Mouse (Mus musculus): Measurements from ENCODE around the gene Rab40c. TPM values are rescaled to one million over a fixed set of nuclear protein-coding genes. Genes with fewer than 3 reads are reported as not detected.
A peak's percentile ranks its signal among the peaks of the same experiment; 100 is the strongest.

Gene Rab40c
- polyA plus RNA-seq, 1 experiment from 2014 or later, result 15.0 TPM

- peak overlapping the region; percentile 33; the same call in 1 of the 2 replicates for H3K9ac ChIP-seq (ENCODE audit: low read length)
- H3K27ac ChIP-seq (ENCODE audit: low read depth, low read length), result peak overlapping the region; percentile 72
- no peak for ATAC-seq (ENCODE audit: low FRiP score)
- no peaks in the 10 kb centered on the region for H3K36me3 ChIP-seq (ENCODE audit: control insufficient read depth, insufficient read depth, low read length)
- peak; percentile 94 for DNase-seq (ENCODE audit: low spot score, missing footprints)
- H3K4me2 ChIP-seq, result 0 out of 2 replicates have a peak overlapping the region, but pooled peaks have one; percentile 16
- H3K4me1 ChIP-seq (ENCODE audit: control insufficient read depth, insufficient read depth, low read length), result peaks cover 37% of the 10 kb centered on the region
- H3K9me3 ChIP-seq (ENCODE audit: control insufficient read depth, low read length), result no peaks in the 10 kb centered on the region
- H3K27me3 ChIP-seq (ENCODE audit: control insufficient read depth, insufficient read depth, low read length), result no peaks in the 10 kb centered on the region
- WGBS, result 4% methylated on average over 5 of the region's 5 CpGs
- no peak overlapping the region for H3K4me3 ChIP-seq (ENCODE audit: low read depth, low read length)
Measured at GRCm38 (mm10) chr17:25880913-25881641, 38.5 kb downstream of the Rab40c start.

GRCm38 (mm10) chr17:25880196-25880910, 39.2 kb downstream of the Rab40c start, which contains the start of gene Wfikkn1:
Gene Wfikkn1 (minus strand): TSS chr17:25880858.
- WGBS, result 20% methylated on average over 5 of the region's 5 CpGs
- Histone ChIP-seq H3K9ac (ENCODE audit: low read length) (peak within 1 kb of the TSS; percentile 33), H3K4me1 (ENCODE audit: control insufficient read depth, insufficient read depth, low read length) (peaks cover 40% of the 10 kb centered on the region), H3K27ac (ENCODE audit: low read depth, low read length) (peak within 1 kb of the TSS; percentile 72), H3K27me3 (ENCODE audit: control insufficient read depth, insufficient read depth, low read length) (no peaks in the 10 kb centered on the region), H3K4me2 (0 out of 2 replicates have a peak within 1 kb of the TSS, but pooled peaks have one; percentile 16), H3K36me3 (ENCODE audit: control insufficient read depth, insufficient read depth, low read length) (no peaks in the 10 kb centered on the region), H3K9me3 (ENCODE audit: control insufficient read depth, low read length) (no peaks in the 10 kb centered on the region), H3K4me3 (ENCODE audit: low read depth, low read length) (no peak within 1 kb of the TSS)
- peak; percentile 88 for DNase-seq (ENCODE audit: low spot score, missing footprints)
- ATAC-seq (ENCODE audit: low FRiP score), result no peak

GRCm38 (mm10) chr17:25879750-25880149, 39.8 kb downstream of the Rab40c start:
- Histone ChIP-seq H3K4me2 (no peak overlapping the region), H3K36me3 (ENCODE audit: control insufficient read depth, insufficient read depth, low read length) (no peaks in the 10 kb centered on the region), H3K4me1 (ENCODE audit: control insufficient read depth, insufficient read depth, low read length) (peaks cover 40% of the 10 kb centered on the region), H3K4me3 (ENCODE audit: low read depth, low read length) (no peak overlapping the region), H3K27me3 (ENCODE audit: control insufficient read depth, insufficient read depth, low read length) (no peaks in the 10 kb centered on the region), H3K27ac (ENCODE audit: low read depth, low read length) (0 out of 2 replicates have a peak overlapping the region, but pooled peaks have one; percentile 44), H3K9me3 (ENCODE audit: control insufficient read depth, low read length) (no peaks in the 10 kb centered on the region), H3K9ac (ENCODE audit: low read length) (peak overlapping the region; percentile 16; the same call in 1 of the 2 replicates)
- ATAC-seq (ENCODE audit: low FRiP score), result no peak
- 62% methylated on average over 8 of the region's 8 CpGs for WGBS
- DNase-seq (ENCODE audit: low spot score, missing footprints), result peak; percentile 83

DNA sequence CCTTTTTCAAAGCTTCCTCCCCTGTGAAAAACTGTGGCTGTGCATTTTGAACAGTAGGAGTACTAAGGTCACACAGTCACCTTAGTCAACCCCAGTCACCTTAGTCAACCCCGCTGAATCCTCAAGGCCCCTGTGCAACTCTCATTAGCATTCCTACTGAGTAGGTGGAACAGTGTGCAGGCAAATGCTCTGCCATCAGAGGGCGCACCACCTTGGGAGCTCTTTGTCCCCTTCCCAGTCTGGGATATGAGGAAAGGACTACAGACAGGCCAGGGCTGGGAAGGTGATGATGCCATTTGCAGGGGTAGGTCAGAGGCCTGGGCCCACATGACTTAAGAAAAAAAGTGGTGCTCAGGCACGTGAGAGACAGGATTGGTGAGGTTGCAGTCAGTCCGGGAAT, 40.3 kb downstream of the Rab40c start:
- Histone ChIP-seq H3K9me3 (ENCODE audit: control insufficient read depth, low read length) (no peaks in the 10 kb centered on the region), H3K27me3 (ENCODE audit: control insufficient read depth, insufficient read depth, low read length) (no peaks in the 10 kb centered on the region), H3K27ac (ENCODE audit: low read depth, low read length) (no peak overlapping the region), H3K4me1 (ENCODE audit: control insufficient read depth, insufficient read depth, low read length) (peaks cover 41% of the 10 kb centered on the region), H3K9ac (ENCODE audit: low read length) (no peak overlapping the region), H3K36me3 (ENCODE audit: control insufficient read depth, insufficient read depth, low read length) (no peaks in the 10 kb centered on the region), H3K4me3 (ENCODE audit: low read depth, low read length) (no peak overlapping the region), H3K4me2 (no peak overlapping the region)
- peak; percentile 92 for DNase-seq (ENCODE audit: low spot score, missing footprints)
- WGBS, result 28% methylated on average over 4 of the region's 4 CpGs
- no peak for ATAC-seq (ENCODE audit: low FRiP score)

GRCm38 (mm10) chr17:25878611-25879180, 40.8 kb downstream of the Rab40c start:
- Histone ChIP-seq H3K4me1 (ENCODE audit: control insufficient read depth, insufficient read depth, low read length) (peaks cover 45% of the 10 kb centered on the region), H3K36me3 (ENCODE audit: control insufficient read depth, insufficient read depth, low read length) (no peaks in the 10 kb centered on the region), H3K27me3 (ENCODE audit: control insufficient read depth, insufficient read depth, low read length) (no peaks in the 10 kb centered on the region), H3K27ac (ENCODE audit: low read depth, low read length) (no peak overlapping the region), H3K4me3 (ENCODE audit: low read depth, low read length) (no peak overlapping the region), H3K9me3 (ENCODE audit: control insufficient read depth, low read length) (no peaks in the 10 kb centered on the region), H3K9ac (ENCODE audit: low read length) (no peak overlapping the region), H3K4me2 (no peak overlapping the region)
- WGBS, result 82% methylated on average over 19 of the region's 19 CpGs
- peak; percentile 78 for DNase-seq (ENCODE audit: low spot score, missing footprints)
- ATAC-seq (ENCODE audit: low FRiP score), result no peak

GRCm38 (mm10) chr17:25877741-25878610, 41.6 kb downstream of the Rab40c start:
- H3K9ac ChIP-seq (ENCODE audit: low read length), result no peak overlapping the region
- H3K4me3 ChIP-seq (ENCODE audit: low read depth, low read length), result no peak overlapping the region
- H3K27me3 ChIP-seq (ENCODE audit: control insufficient read depth, insufficient read depth, low read length), result no peaks in the 10 kb centered on the region
- H3K9me3 ChIP-seq (ENCODE audit: control insufficient read depth, low read length), result no peaks in the 10 kb centered on the region
- no peak for DNase-seq (ENCODE audit: low spot score, missing footprints)
- WGBS, result 93% methylated on average over 32 of the region's 32 CpGs
- no peak overlapping the region for H3K27ac ChIP-seq (ENCODE audit: low read depth, low read length)
- no peak for ATAC-seq (ENCODE audit: low FRiP score)
- peaks cover 45% of the 10 kb centered on the region for H3K4me1 ChIP-seq (ENCODE audit: control insufficient read depth, insufficient read depth, low read length)
- H3K4me2 ChIP-seq, result no peak overlapping the region
- no peaks in the 10 kb centered on the region for H3K36me3 ChIP-seq (ENCODE audit: control insufficient read depth, insufficient read depth, low read length)

GRCm38 (mm10) chr17:25877025-25877424, 42.5 kb downstream of the Rab40c start:
- no peaks in the 10 kb centered on the region for H3K27me3 ChIP-seq (ENCODE audit: control insufficient read depth, insufficient read depth, low read length)
- H3K9ac ChIP-seq (ENCODE audit: low read length), result no peak overlapping the region; the same call in 1 of the 2 replicates
- H3K36me3 ChIP-seq (ENCODE audit: control insufficient read depth, insufficient read depth, low read length), result no peaks in the 10 kb centered on the region
- H3K4me2 ChIP-seq, result no peak overlapping the region
- 92% methylated on average over 3 of the region's 3 CpGs for WGBS
- DNase-seq (ENCODE audit: low spot score, missing footprints), result no peak
- ATAC-seq (ENCODE audit: low FRiP score), result no peak
- H3K9me3 ChIP-seq (ENCODE audit: control insufficient read depth, low read length), result no peaks in the 10 kb centered on the region
- no peak overlapping the region for H3K27ac ChIP-seq (ENCODE audit: low read depth, low read length)
- no peak overlapping the region for H3K4me3 ChIP-seq (ENCODE audit: low read depth, low read length)
- H3K4me1 ChIP-seq (ENCODE audit: control insufficient read depth, insufficient read depth, low read length), result peaks cover 38% of the 10 kb centered on the region

DNA sequence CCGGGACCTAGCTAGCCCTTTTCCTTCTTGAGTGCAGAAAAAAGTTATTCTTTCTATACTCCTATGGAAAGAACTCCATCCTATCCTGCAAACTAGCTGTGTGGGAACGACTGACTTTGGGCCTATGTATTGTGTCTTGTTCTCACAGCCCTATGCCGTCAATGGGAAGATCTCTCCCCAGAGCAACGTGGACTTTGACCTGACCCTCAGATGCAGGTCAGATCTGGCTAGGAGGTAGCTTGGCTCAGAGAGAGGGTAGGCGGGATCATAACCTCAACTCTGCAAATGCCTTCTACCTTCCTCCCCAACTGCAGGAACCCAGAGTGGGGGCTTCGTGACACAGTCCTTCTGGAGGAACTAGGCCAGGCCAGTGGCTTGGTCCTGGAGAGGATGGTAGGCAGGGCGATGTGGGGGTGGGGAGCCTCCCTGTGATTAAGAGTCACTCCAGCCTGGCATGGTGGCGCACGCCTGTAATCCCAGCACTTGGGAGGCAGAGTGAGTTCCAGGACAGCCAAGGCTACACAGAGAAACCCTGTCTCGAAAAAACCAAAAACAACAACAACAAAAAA, 43.1 kb downstream of the Rab40c start:
- H3K27ac ChIP-seq (ENCODE audit: low read depth, low read length), result no peak overlapping the region
- peak; percentile 84 for DNase-seq (ENCODE audit: low spot score, missing footprints)
- no peaks in the 10 kb centered on the region for H3K27me3 ChIP-seq (ENCODE audit: control insufficient read depth, insufficient read depth, low read length)
- H3K4me3 ChIP-seq (ENCODE audit: low read depth, low read length), result peak overlapping the region; percentile 80
- H3K9me3 ChIP-seq (ENCODE audit: control insufficient read depth, low read length), result no peaks in the 10 kb centered on the region
- H3K9ac ChIP-seq (ENCODE audit: low read length), result peak overlapping the region; percentile 78
- peaks cover 32% of the 10 kb centered on the region for H3K4me1 ChIP-seq (ENCODE audit: control insufficient read depth, insufficient read depth, low read length)
- 53% methylated on average over 10 of the region's 10 CpGs for WGBS
- H3K36me3 ChIP-seq (ENCODE audit: control insufficient read depth, insufficient read depth, low read length), result no peaks in the 10 kb centered on the region
- peak overlapping the region; percentile 90 for H3K4me2 ChIP-seq
- ATAC-seq (ENCODE audit: low FRiP score), result no peak

All from midbrain, embryonic 11.5 days (tissue).